Comparison of ENCODE assay signal across 8 mouse cellular contexts in genomic region chr16:10313646-10314088, GRCm38 (mm10). TPM values are rescaled to one million over a fixed set of nuclear protein-coding genes. Genes with fewer than 3 reads are reported as not detected.
DNase-seq lines count a peak whose midpoint lies in the region; ATAC-seq and TF ChIP-seq lines count a peak whose summit lies in the region.

Gene Emp2 (minus strand): TSS chr16:10313968.

- peak within 1 kb of the TSS; percentile 48 for H3K9ac ChIP-seq in hindbrain, postnatal 0 days (replicated peaks; ENCODE audit: low read length)
- H3K9ac ChIP-seq in midbrain, embryonic 11.5 days (ENCODE audit: low read length): peak within 1 kb of the TSS; percentile 66
- H3K9ac ChIP-seq in stomach, postnatal 0 days (ENCODE audit: low read length): peak within 1 kb of the TSS; percentile 71

- peaks cover 52% of the 10 kb centered on the region for H3K27me3 ChIP-seq in E14TG2a.4 (ENCODE audit: insufficient read depth, low read length)
- peaks cover 8% of the 10 kb centered on the region; the same call in 1 of the 2 replicates for H3K27me3 ChIP-seq in hindbrain, postnatal 0 days (ENCODE audit: insufficient read depth, low read length)
- peaks cover 41% of the 10 kb centered on the region for H3K27me3 ChIP-seq in limb, embryonic 10.5 days (ENCODE audit: low read depth, poor library complexity, severe bottlenecking)
- peaks cover 10% of the 10 kb centered on the region for H3K27me3 ChIP-seq in midbrain, embryonic 11.5 days (ENCODE audit: control insufficient read depth, insufficient read depth, low read length)
- no peaks in the 10 kb centered on the region for H3K27me3 ChIP-seq in stomach, postnatal 0 days (ENCODE audit: control insufficient read depth, insufficient read depth, low read length)

- TF ChIP-seq CTCF in E14TG2a.4 (conservative IDR thresholded peaks at IDR 0.05; ENCODE audit: low read length): no peak
- no peak for TF ChIP-seq CTCF in brain, embryonic 14.5 days (IDR thresholded peaks at IDR 0.05; ENCODE audit: borderline replicate concordance, extremely low read depth, insufficient read depth, insufficient read length)
- no peak for TF ChIP-seq CTCF in hindbrain, postnatal 0 days (IDR thresholded peaks at IDR 0.05; ENCODE audit: low read depth)
- TF ChIP-seq CTCF in stomach, postnatal 0 days (IDR thresholded peaks at IDR 0.05; ENCODE audit: low read depth): no peak

- H3K4me1 ChIP-seq in E14TG2a.4 (replicated peaks; ENCODE audit: low read depth, low read length): peaks cover 49% of the 10 kb centered on the region
- H3K4me1 ChIP-seq in hindbrain, postnatal 0 days (ENCODE audit: insufficient read depth, low read length): no peaks in the 10 kb centered on the region
- H3K4me1 ChIP-seq in limb, embryonic 10.5 days: peaks cover 45% of the 10 kb centered on the region
- H3K4me1 ChIP-seq in midbrain, embryonic 11.5 days (ENCODE audit: control insufficient read depth, insufficient read depth, low read length): no peaks in the 10 kb centered on the region
- peaks cover 3% of the 10 kb centered on the region; the same call in 1 of the 2 replicates for H3K4me1 ChIP-seq in stomach, postnatal 0 days (replicated peaks; ENCODE audit: control insufficient read depth, insufficient read depth)

- 1% methylated on average over 38 of the region's 40 CpGs for WGBS in hindbrain, postnatal 0 days
- under 1% methylated on average over 39 of the region's 40 CpGs for WGBS in limb, embryonic 10.5 days
- WGBS in midbrain, embryonic 11.5 days: under 1% methylated on average over 39 of the region's 40 CpGs
- WGBS in stomach, postnatal 0 days: under 1% methylated on average over 38 of the region's 40 CpGs

- H3K4me3 ChIP-seq in E14TG2a.4 (replicated peaks; ENCODE audit: low read length): peak within 1 kb of the TSS; percentile 79
- peak within 1 kb of the TSS; percentile 44 for H3K4me3 ChIP-seq in hindbrain, postnatal 0 days (ENCODE audit: low read length)
- H3K4me3 ChIP-seq in limb, embryonic 10.5 days: peak within 1 kb of the TSS; percentile 62
- H3K4me3 ChIP-seq in midbrain, embryonic 11.5 days (ENCODE audit: low read depth, low read length): peak within 1 kb of the TSS; percentile 43
- H3K4me3 ChIP-seq in stomach, postnatal 0 days (ENCODE audit: low read depth, low read length): peak within 1 kb of the TSS; percentile 65

- no peak within 1 kb of the TSS; the same call in 1 of the 2 replicates for H3K27ac ChIP-seq in hindbrain, postnatal 0 days
- H3K27ac ChIP-seq in limb, embryonic 10.5 days: peak within 1 kb of the TSS; percentile 77
- H3K27ac ChIP-seq in midbrain, embryonic 11.5 days (ENCODE audit: low read depth, low read length): no peak within 1 kb of the TSS
- peak within 1 kb of the TSS; percentile 65 for H3K27ac ChIP-seq in stomach, postnatal 0 days (replicated peaks)

- TF ChIP-seq EP300 in stomach, postnatal 0 days (optimal IDR thresholded peaks at IDR 0.05): no peak

- peak; percentile 56 for DNase-seq in brain, embryonic 14.5 days (ENCODE audit: low read depth)
- DNase-seq in gastrocnemius, postnatal 25 days: peak; percentile 63
- peak; percentile 35 for DNase-seq in hindbrain, postnatal 0 days (ENCODE audit: low spot score)
- peak; percentile 75 for DNase-seq in limb, embryonic 10.5 days (ENCODE audit: low spot score)
- peak; percentile 93 for DNase-seq in midbrain, embryonic 11.5 days (ENCODE audit: low spot score, missing footprints)
- peak; percentile 79 for DNase-seq in stomach, postnatal 0 days (ENCODE audit: low spot score)
- no peak for DNase-seq in cerebellum, postnatal 4 days (ENCODE audit: low spot score in 2 of 2)

- H3K36me3 ChIP-seq in E14TG2a.4 (ENCODE audit: insufficient read depth, low read length): no peaks in the 10 kb centered on the region
- no peaks in the 10 kb centered on the region for H3K36me3 ChIP-seq in hindbrain, postnatal 0 days (ENCODE audit: insufficient read depth, low read length)
- H3K36me3 ChIP-seq in limb, embryonic 10.5 days: no peaks in the 10 kb centered on the region
- H3K36me3 ChIP-seq in midbrain, embryonic 11.5 days (ENCODE audit: control insufficient read depth, insufficient read depth, low read length): no peaks in the 10 kb centered on the region
- no peaks in the 10 kb centered on the region for H3K36me3 ChIP-seq in stomach, postnatal 0 days (ENCODE audit: control insufficient read depth, insufficient read depth, low read length)

- no peaks in the 10 kb centered on the region for H3K9me3 ChIP-seq in E14TG2a.4 (ENCODE audit: low read length)
- H3K9me3 ChIP-seq in hindbrain, postnatal 0 days (ENCODE audit: low read length): no peaks in the 10 kb centered on the region
- no peaks in the 10 kb centered on the region for H3K9me3 ChIP-seq in limb, embryonic 10.5 days (replicated peaks)
- H3K9me3 ChIP-seq in midbrain, embryonic 11.5 days (ENCODE audit: control insufficient read depth, low read length): no peaks in the 10 kb centered on the region
- H3K9me3 ChIP-seq in stomach, postnatal 0 days (ENCODE audit: control insufficient read depth, low read length): no peaks in the 10 kb centered on the region

- TF ChIP-seq POLR2A in brain, embryonic 14.5 days (IDR thresholded peaks at IDR 0.05; ENCODE audit: borderline replicate concordance, extremely low read depth, insufficient read depth, insufficient read length, poor library complexity, severe bottlenecking): no peak

- peak within 1 kb of the TSS; percentile 84 for H3K4me2 ChIP-seq in hindbrain, postnatal 0 days (ENCODE audit: low read depth, low read length)
- peak within 1 kb of the TSS; percentile 85 for H3K4me2 ChIP-seq in midbrain, embryonic 11.5 days
- H3K4me2 ChIP-seq in stomach, postnatal 0 days (replicated peaks; ENCODE audit: low read depth): peak within 1 kb of the TSS; percentile 73

- peak; percentile 79 for ATAC-seq in hindbrain, postnatal 0 days
- ATAC-seq in midbrain, embryonic 11.5 days (ENCODE audit: low FRiP score): peak; percentile 87
- peak; percentile 86 for ATAC-seq in stomach, postnatal 0 days (ENCODE audit: low FRiP score, low TSS enrichment)

RNA-seq across cellular contexts. Expression of gene Emp2, which starts in this region (rescaled TPM):
- polyA plus RNA-seq in brain, embryonic 14.5 days (2012; rRNA removed): 6.8 and 9.9 TPM in 2 replicates
- total RNA-seq in gastrocnemius, postnatal 25 days (2021): 1 to 10 TPM; 5.7 to 7.8 TPM
- total RNA-seq in hindbrain, postnatal 0 days (2014; rRNA removed): 25.3 and 26.6 TPM in 2 replicates
- 30.7 and 32.0 TPM in 2 replicates for polyA plus RNA-seq in hindbrain, postnatal 0 days (2015; fragmentation: Nextera tagmentation; extraction: Ambion mirVana)
- 2.4 and 4.2 TPM in 2 replicates for polyA plus RNA-seq in limb, embryonic 10.5 days (2016; fragmentation: Nextera tagmentation; extraction: Ambion mirVana)
- polyA plus RNA-seq in midbrain, embryonic 11.5 days (2014; fragmentation: Nextera tagmentation; extraction: Ambion mirVana): 3.2 and 4.3 TPM in 2 replicates
- polyA plus RNA-seq in stomach, postnatal 0 days (2015; fragmentation: Nextera tagmentation; extraction: Ambion mirVana): 81.6 and 92.1 TPM in 2 replicates

Comparison
In these comparisons a context has a peak if more than half of its experiments do, and no peak if none do; other contexts are left out.
1. DNase-seq: peak in brain, embryonic 14.5 days (single experiment), gastrocnemius, postnatal 25 days (single experiment), hindbrain, postnatal 0 days (single experiment), limb, embryonic 10.5 days (single experiment), midbrain, embryonic 11.5 days (single experiment) and stomach, postnatal 0 days (single experiment); none in cerebellum, postnatal 4 days (0 of 2).
2. H3K27ac ChIP-seq: peak in limb, embryonic 10.5 days (single experiment) and stomach, postnatal 0 days (single experiment); none in hindbrain, postnatal 0 days (single experiment) and midbrain, embryonic 11.5 days (single experiment).
3. Peak in every context shown above with its lines, with median percentiles within 50 percentile points of each other: H3K4me3 ChIP-seq, ATAC-seq, H3K4me2 ChIP-seq and H3K9ac ChIP-seq.